Mouse (Mus musculus): ENCODE measurements around the gene Prickle3. TPM values are rescaled to one million over a fixed set of nuclear protein-coding genes. Genes with fewer than 3 reads are reported as not detected.

Prickle3 gene
- polyA plus RNA-seq, 1 experiment from 2014 or later: 0.94 TPM

DNA sequence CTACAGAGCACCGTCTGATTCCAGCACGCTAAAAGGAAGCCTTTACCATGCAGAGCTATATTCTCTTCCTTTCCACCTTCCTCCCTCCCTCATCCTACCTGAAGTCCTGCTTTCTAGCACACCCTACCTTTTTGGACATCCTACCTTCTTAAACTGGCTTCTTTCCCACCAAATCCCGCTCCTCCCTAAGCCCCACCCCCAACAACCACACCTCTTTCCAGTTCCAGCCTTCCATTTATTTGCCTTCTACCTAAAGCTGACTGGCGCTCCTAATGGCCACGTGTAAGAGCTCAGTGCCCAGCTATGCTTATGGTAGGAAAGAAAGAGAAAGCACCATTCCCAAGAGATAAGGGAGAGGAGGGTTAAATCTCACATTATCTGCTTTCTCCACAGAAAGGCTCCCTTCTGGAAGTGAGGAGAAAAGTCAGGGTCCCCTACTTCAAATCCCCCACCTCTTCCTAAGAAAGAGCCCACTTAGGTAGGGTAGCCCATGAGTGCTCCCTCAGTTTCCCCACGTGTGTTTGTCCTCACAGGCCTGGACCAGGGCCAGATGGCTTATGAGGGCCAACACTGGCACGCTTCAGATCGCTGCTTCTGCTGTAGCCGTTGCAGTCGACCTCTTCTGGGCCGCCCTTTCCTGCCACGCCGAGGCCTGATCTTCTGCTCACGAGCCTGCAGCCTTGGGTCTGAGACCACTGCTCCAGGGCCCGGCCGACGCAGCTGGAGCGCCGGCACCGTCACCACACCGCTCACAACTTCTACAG, 8.9 kb downstream of the Prickle3 start:
- Histone ChIP-seq H3K9me3 (replicated peaks; ENCODE audit: control insufficient read depth, low read length) (no peaks in the 10 kb centered on the region), H3K27me3 (replicated peaks; ENCODE audit: control insufficient read depth, insufficient read depth, low read length) (no peaks in the 10 kb centered on the region), H3K4me1 (ENCODE audit: control insufficient read depth, insufficient read depth, low read length) (no peaks in the 10 kb centered on the region), H3K4me3 (ENCODE audit: low read depth, low read length) (no peak overlapping the region), H3K9ac (ENCODE audit: low read length) (no peak overlapping the region), H3K4me2 (ENCODE audit: low read length) (no peak overlapping the region), H3K27ac (ENCODE audit: low read depth, low read length) (no peak overlapping the region), H3K36me3 (ENCODE audit: control insufficient read depth, insufficient read depth, low read length) (peaks cover 3% of the 10 kb centered on the region; the same call in 1 of the 2 replicates)
- no peak for DNase-seq (ENCODE audit: low spot score)
- ATAC-seq: no peak
- WGBS: 77% methylated on average over 21 of the region's 21 CpGs

DNA sequence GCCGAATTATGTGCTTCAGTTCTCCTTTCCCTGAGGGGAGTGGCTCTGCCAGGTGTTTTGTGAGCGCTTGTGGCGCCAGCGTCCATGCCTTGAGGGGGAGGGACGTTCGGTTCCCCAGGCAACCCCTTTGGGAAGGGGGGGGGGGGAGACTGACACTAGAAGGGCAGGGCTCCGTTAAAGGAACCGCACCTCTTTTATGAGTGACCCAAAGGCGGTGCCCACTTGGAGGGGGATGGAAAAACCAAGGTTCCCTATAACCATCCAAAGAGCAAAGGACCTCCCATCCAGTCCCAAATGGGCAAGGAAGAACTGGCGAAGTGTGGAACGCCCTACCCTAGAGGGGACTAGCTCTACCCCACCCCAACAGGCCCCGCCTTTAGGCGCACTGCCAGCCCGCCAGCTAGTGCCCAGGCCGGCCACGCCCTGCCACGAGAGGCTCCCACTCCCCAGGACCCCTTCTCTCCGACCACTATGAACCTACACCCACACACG, 13.4 kb downstream of the Prickle3 start:
- peak overlapping the region; percentile 36 for H3K4me3 ChIP-seq (ENCODE audit: low read depth, low read length)
- peak overlapping the region; percentile 63; the same call in 1 of the 2 replicates for H3K27ac ChIP-seq (ENCODE audit: low read depth, low read length)
- no peaks in the 10 kb centered on the region for H3K27me3 ChIP-seq (replicated peaks; ENCODE audit: control insufficient read depth, insufficient read depth, low read length)
- no peaks in the 10 kb centered on the region for H3K9me3 ChIP-seq (replicated peaks; ENCODE audit: control insufficient read depth, low read length)
- no peaks in the 10 kb centered on the region for H3K4me1 ChIP-seq (ENCODE audit: control insufficient read depth, insufficient read depth, low read length)
- peaks cover 3% of the 10 kb centered on the region; the same call in 1 of the 2 replicates for H3K36me3 ChIP-seq (ENCODE audit: control insufficient read depth, insufficient read depth, low read length)
- DNase-seq (ENCODE audit: low spot score) (peak; percentile 64), ATAC-seq (peak; percentile 84)
- peak overlapping the region; percentile 47 for H3K4me2 ChIP-seq (ENCODE audit: low read length)
- H3K9ac ChIP-seq (ENCODE audit: low read length): peak overlapping the region; percentile 54
- 33% methylated on average over 17 of the region's 19 CpGs for WGBS

DNA sequence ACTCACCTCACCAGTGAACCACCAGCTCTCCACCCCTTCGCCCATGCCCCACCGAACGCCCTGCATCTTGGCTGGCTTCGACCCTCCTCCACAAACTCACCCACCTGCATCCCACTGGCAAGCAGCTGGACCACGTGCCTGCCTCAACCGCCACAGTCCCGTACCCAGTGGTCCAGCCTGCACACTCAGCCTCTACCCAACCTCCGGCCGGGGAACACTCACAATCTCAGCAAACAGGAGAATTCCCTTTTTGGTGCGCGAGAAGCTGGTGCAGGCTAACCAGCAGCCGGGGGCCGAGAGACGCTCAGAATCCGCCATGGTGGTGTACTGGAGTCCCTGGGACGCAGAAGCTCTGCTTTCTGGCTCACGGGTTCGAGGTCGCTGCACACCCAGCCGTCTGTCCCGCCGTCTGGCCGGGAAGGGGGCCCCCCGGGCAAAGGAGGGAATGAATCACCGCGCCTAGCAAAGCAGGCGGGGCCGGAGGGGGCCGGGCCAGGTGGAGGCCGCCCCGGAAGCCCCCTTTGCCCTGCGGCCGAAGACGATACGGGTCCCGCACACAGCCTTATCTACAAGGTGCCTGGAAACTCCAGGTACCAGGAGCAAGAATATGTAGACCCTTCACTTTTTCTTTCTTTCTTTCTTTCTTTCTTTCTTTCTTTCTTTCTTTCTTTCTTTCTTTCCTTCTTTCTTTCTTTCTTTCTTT, 14.0 kb downstream of the Prickle3 start, which contains the start of gene Plp2:
Gene Plp2, minus strand, starts transcription at position 470 of the 703 bp plus-strand sequence.
- peak within 1 kb of the TSS; percentile 63; the same call in 1 of the 2 replicates for H3K27ac ChIP-seq (ENCODE audit: low read depth, low read length)
- DNase-seq (ENCODE audit: low spot score): peak; percentile 19
- ATAC-seq: peak; percentile 64

DNA sequence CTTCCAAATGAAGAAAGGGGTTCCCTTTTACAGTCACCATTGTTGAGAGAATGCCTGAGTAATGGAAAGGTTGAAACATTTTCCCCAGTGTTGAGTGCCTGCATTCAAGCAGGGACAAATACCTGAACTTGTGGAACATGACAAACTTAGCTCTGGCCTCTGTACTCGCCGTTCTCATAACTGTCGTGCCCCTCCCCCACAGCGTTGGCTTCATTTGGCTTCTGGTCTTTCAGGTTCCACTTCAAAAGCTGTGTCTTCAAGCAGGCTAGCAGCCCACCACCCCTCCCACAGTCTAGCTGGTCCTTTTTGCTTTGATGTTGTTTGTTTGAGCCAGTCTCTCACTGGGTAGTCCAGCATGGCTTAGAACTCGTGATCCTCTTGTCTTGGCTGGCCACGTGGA, 15.7 kb downstream of the Prickle3 start:
- Histone ChIP-seq H3K9ac (ENCODE audit: low read length) (no peak overlapping the region), H3K27me3 (replicated peaks; ENCODE audit: control insufficient read depth, insufficient read depth, low read length) (no peaks in the 10 kb centered on the region), H3K27ac (ENCODE audit: low read depth, low read length) (no peak overlapping the region), H3K4me2 (ENCODE audit: low read length) (no peak overlapping the region), H3K4me1 (ENCODE audit: control insufficient read depth, insufficient read depth, low read length) (no peaks in the 10 kb centered on the region), H3K4me3 (ENCODE audit: low read depth, low read length) (no peak overlapping the region), H3K36me3 (ENCODE audit: control insufficient read depth, insufficient read depth, low read length) (peaks cover 3% of the 10 kb centered on the region; the same call in 1 of the 2 replicates), H3K9me3 (replicated peaks; ENCODE audit: control insufficient read depth, low read length) (no peaks in the 10 kb centered on the region)
- 60% methylated on average over 6 of the region's 6 CpGs for WGBS
- no peak for ATAC-seq
- no peak for DNase-seq (ENCODE audit: low spot score)

More for the DNA sequence above, 14.0 kb downstream of the Prickle3 start, which contains the start of gene Plp2:
- Histone ChIP-seq H3K4me3 (ENCODE audit: low read depth, low read length) (peak within 1 kb of the TSS; percentile 36), H3K4me1 (ENCODE audit: control insufficient read depth, insufficient read depth, low read length) (no peaks in the 10 kb centered on the region), H3K4me2 (ENCODE audit: low read length) (peak within 1 kb of the TSS; percentile 47), H3K27me3 (replicated peaks; ENCODE audit: control insufficient read depth, insufficient read depth, low read length) (no peaks in the 10 kb centered on the region), H3K9me3 (replicated peaks; ENCODE audit: control insufficient read depth, low read length) (no peaks in the 10 kb centered on the region), H3K9ac (ENCODE audit: low read length) (peak within 1 kb of the TSS; percentile 54), H3K36me3 (ENCODE audit: control insufficient read depth, insufficient read depth, low read length) (peaks cover 3% of the 10 kb centered on the region; the same call in 1 of the 2 replicates)
- 33% methylated on average over 32 of the region's 36 CpGs for WGBS

DNA sequence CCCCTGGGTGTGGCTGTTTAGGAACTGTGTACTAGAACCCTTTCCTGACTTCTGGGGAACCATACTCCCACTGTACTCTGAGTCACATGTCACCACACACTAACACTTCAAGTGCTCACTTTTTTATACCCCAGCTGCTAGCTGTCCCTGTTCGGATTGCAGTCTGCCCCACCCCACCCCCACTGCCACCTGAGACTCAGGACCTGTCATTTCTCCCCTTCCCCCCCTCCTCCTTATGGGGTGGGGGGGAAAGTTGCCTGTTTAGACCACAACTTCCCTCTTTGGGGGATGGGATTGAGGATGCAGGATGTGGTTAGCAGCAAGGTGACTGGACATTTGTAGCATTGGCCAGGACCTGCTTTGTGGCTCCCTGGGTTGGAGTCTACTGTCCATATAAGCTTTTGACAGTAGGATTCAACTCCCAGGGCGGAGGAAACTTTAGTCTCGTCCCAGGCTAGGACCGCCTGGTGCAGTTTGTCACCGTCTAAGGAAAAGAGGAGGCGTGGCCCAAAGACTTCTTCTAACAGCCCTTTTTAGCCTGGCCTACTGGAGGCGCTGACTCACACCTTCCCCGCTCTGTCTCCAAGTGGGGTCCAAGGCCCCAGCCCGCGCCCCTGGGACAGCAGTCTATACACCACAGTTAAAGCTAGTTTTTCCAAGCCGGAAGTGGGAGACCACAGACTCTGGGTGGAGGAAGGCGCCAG, 16.7 kb downstream of the Prickle3 start:
- ATAC-seq: no peak
- Histone ChIP-seq H3K4me2 (ENCODE audit: low read length) (no peak overlapping the region), H3K9ac (ENCODE audit: low read length) (no peak overlapping the region), H3K27me3 (replicated peaks; ENCODE audit: control insufficient read depth, insufficient read depth, low read length) (no peaks in the 10 kb centered on the region), H3K4me1 (ENCODE audit: control insufficient read depth, insufficient read depth, low read length) (no peaks in the 10 kb centered on the region), H3K36me3 (ENCODE audit: control insufficient read depth, insufficient read depth, low read length) (peaks cover 1% of the 10 kb centered on the region; the same call in 1 of the 2 replicates), H3K27ac (ENCODE audit: low read depth, low read length) (no peak overlapping the region), H3K4me3 (ENCODE audit: low read depth, low read length) (no peak overlapping the region), H3K9me3 (replicated peaks; ENCODE audit: control insufficient read depth, low read length) (no peaks in the 10 kb centered on the region)
- 51% methylated on average over 12 of the region's 12 CpGs for WGBS
- no peak for DNase-seq (ENCODE audit: low spot score)

DNA sequence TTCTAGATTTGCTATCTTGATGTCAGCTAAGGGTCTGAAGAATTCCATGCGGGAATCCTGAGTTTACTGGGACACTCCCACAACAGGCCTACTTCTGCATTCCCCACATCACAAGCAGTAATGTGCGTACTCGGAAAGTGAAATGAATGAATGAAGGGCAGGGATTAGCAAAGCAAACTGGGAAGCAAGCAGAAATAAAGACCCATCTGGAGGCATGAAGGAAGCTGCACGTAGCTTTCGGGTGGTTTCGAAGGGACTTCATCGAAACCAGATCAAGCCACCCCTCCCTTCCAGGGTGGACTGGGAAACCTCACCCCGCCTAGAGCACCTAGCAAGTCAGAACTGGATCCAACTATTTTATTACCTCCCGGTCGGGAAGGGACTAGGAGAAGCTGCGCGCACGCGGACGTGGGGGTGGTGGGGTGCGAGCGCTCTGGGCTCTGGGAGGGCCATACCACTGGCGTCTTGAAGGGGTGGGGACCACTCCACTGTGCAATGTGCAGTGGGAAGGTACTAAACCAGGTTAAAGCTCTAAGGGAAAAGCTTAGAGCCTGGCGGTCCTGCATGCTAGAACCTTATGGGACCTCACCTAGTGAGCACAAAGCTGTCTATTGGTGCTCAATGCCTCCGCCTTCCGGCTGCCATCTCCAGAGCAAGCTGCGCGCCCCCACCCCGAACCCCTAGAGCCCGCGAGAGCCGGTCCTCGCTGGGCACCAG, 17.4 kb downstream of the Prickle3 start:
- peak overlapping the region; percentile 5; the same call in 1 of the 2 replicates for H3K9ac ChIP-seq (ENCODE audit: low read length)
- ATAC-seq: no peak; the same call in 1 of the 2 replicates

DNA sequence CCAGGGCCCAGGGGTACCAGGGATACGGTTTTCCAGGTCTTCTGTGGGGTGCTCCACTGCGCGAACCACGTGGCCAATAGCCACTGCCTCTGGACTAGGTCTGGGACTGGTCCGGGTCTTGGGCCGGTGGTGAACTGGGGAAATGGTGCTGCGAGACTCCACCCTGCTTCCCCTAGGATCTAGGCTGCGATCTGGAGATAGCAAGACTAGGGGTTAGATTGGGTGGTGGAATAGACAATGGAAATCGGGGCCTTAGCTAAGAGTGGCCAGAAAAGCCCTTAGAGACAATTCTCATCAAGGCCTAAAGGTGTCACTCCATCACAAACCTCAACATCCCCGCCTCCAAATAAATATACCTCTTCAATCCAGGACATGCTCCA, 17.9 kb downstream of the Prickle3 start:
- H3K36me3 ChIP-seq (ENCODE audit: control insufficient read depth, insufficient read depth, low read length): no peaks in the 10 kb centered on the region
- peak overlapping the region; percentile 37 for H3K4me2 ChIP-seq (ENCODE audit: low read length)
- H3K4me1 ChIP-seq (ENCODE audit: control insufficient read depth, insufficient read depth, low read length): no peaks in the 10 kb centered on the region
- WGBS: 44% methylated on average over 10 of the region's 10 CpGs
- H3K4me3 ChIP-seq (ENCODE audit: low read depth, low read length): peak overlapping the region; percentile 15; the same call in 1 of the 2 replicates
- H3K27me3 ChIP-seq (replicated peaks; ENCODE audit: control insufficient read depth, insufficient read depth, low read length): no peaks in the 10 kb centered on the region
- no peak for ATAC-seq
- no peak overlapping the region for H3K9ac ChIP-seq (ENCODE audit: low read length)
- H3K9me3 ChIP-seq (replicated peaks; ENCODE audit: control insufficient read depth, low read length): no peaks in the 10 kb centered on the region
- no peak overlapping the region for H3K27ac ChIP-seq (ENCODE audit: low read depth, low read length)
- no peak for DNase-seq (ENCODE audit: low spot score)

More for the DNA sequence above, 17.4 kb downstream of the Prickle3 start:
- Histone ChIP-seq H3K4me3 (ENCODE audit: low read depth, low read length) (peak overlapping the region; percentile 15; the same call in 1 of the 2 replicates), H3K4me1 (ENCODE audit: control insufficient read depth, insufficient read depth, low read length) (no peaks in the 10 kb centered on the region), H3K9me3 (replicated peaks; ENCODE audit: control insufficient read depth, low read length) (no peaks in the 10 kb centered on the region), H3K36me3 (ENCODE audit: control insufficient read depth, insufficient read depth, low read length) (no peaks in the 10 kb centered on the region), H3K4me2 (ENCODE audit: low read length) (peak overlapping the region; percentile 37), H3K27me3 (replicated peaks; ENCODE audit: control insufficient read depth, insufficient read depth, low read length) (no peaks in the 10 kb centered on the region), H3K27ac (ENCODE audit: low read depth, low read length) (no peak overlapping the region)
- no peak for DNase-seq (ENCODE audit: low spot score)
- 43% methylated on average over 28 of the region's 28 CpGs for WGBS

DNA sequence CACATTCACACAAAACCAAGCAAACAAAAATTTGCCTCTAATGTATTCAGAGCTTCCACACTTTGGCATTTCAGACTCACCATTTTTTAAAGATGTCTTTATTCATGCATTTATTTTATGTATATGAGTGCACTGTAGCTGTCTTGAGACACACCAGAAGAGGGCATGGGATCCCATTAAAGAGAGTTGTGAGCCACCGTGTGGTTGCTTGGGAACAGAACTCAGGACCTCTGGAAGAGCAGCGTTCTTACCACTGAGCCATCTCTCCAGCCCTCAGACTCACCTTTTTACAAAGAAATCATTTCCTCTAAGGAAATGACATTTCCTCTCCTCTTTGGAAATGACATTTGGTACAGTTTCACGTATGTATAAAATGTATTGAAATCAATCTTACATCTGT, 21.9 kb downstream of the Prickle3 start:
- Histone ChIP-seq H3K27me3 (replicated peaks; ENCODE audit: control insufficient read depth, insufficient read depth, low read length) (no peaks in the 10 kb centered on the region), H3K36me3 (ENCODE audit: control insufficient read depth, insufficient read depth, low read length) (no peaks in the 10 kb centered on the region), H3K27ac (ENCODE audit: low read depth, low read length) (no peak overlapping the region), H3K4me1 (ENCODE audit: control insufficient read depth, insufficient read depth, low read length) (no peaks in the 10 kb centered on the region), H3K9ac (ENCODE audit: low read length) (no peak overlapping the region), H3K4me3 (ENCODE audit: low read depth, low read length) (no peak overlapping the region), H3K4me2 (ENCODE audit: low read length) (no peak overlapping the region), H3K9me3 (replicated peaks; ENCODE audit: control insufficient read depth, low read length) (no peaks in the 10 kb centered on the region)
- no peak for DNase-seq (ENCODE audit: low spot score)
- ATAC-seq: no peak
- 56% methylated on average over 3 of the region's 3 CpGs for WGBS
